28 mouse cellular contexts compared by ENCODE assay signal in genomic region chr13:113061746-113062145, GRCm38 (mm10). TPM values are rescaled to one million over a fixed set of nuclear protein-coding genes. Genes with fewer than 3 reads are reported as not detected.
DNase-seq lines count a peak whose midpoint lies in the region; ATAC-seq lines count a peak whose summit lies in the region.
"Had no signal": no experiment of that assay in that cellular context is flagged by ENCODE, and none has a peak within 500 bp of the region (broad histone marks: within the 10 kb centered on the region; RNA-seq: fewer than 3 reads in every experiment).

No protein-coding gene starts in this region.

- no peak overlapping the region for H3K4me2 ChIP-seq in midbrain, embryonic 14.5 days (ENCODE audit: low read length)

- H3K9me3 ChIP-seq in heart, embryonic 10.5 days = no peaks in the 10 kb centered on the region
- no peaks in the 10 kb centered on the region for H3K9me3 ChIP-seq in midbrain, embryonic 14.5 days (ENCODE audit: control insufficient read depth, low read length)
- no peaks in the 10 kb centered on the region for H3K9me3 ChIP-seq in limb, embryonic 10.5 days (replicated peaks)

- H3K9ac ChIP-seq in midbrain, embryonic 14.5 days (replicated peaks; ENCODE audit: low read length) = no peak overlapping the region

- H3K27me3 ChIP-seq in heart, embryonic 10.5 days (ENCODE audit: insufficient read depth, poor library complexity, severe bottlenecking) = no peaks in the 10 kb centered on the region
- H3K27me3 ChIP-seq in midbrain, embryonic 14.5 days (ENCODE audit: control insufficient read depth, insufficient read depth, low read length) = no peaks in the 10 kb centered on the region
- H3K27me3 ChIP-seq in limb, embryonic 10.5 days (ENCODE audit: low read depth, poor library complexity, severe bottlenecking) = no peaks in the 10 kb centered on the region
- H3K27me3 ChIP-seq: CH12.LX had no signal

- no peaks in the 10 kb centered on the region for H3K36me3 ChIP-seq in heart, embryonic 10.5 days
- no peaks in the 10 kb centered on the region for H3K36me3 ChIP-seq in midbrain, embryonic 14.5 days (ENCODE audit: control insufficient read depth, insufficient read depth, low read length)
- no peaks in the 10 kb centered on the region for H3K36me3 ChIP-seq in limb, embryonic 10.5 days
- H3K36me3 ChIP-seq: G1E had no signal

- ATAC-seq in megakaryocyte, adult 5-6 weeks (ENCODE audit: poor library complexity, severe bottlenecking) = peak; percentile 15; the same call in 1 of the 2 replicates
- peak; percentile 82 for ATAC-seq in monocyte, adult 5-6 weeks (replicated peaks; ENCODE audit: insufficient number of reproducible peaks, low FRiP score, low TSS enrichment, poor library complexity, severe bottlenecking)
- no peak for ATAC-seq in midbrain, embryonic 14.5 days (ENCODE audit: low FRiP score, low TSS enrichment)
- ATAC-seq: activated CD4-positive, CD25-positive, alpha-beta regulatory T cell, adult 4 months; CD4-positive, CD25-positive, alpha-beta regulatory T cell, adult 4 months; Patski had no signal

- H3K27ac ChIP-seq in heart, embryonic 10.5 days = no peak overlapping the region
- H3K27ac ChIP-seq in midbrain, embryonic 14.5 days (replicated peaks; ENCODE audit: low read depth, low read length) = no peak overlapping the region
- no peak overlapping the region for H3K27ac ChIP-seq in limb, embryonic 10.5 days

- no peaks in the 10 kb centered on the region for H3K4me1 ChIP-seq in heart, embryonic 10.5 days
- H3K4me1 ChIP-seq in midbrain, embryonic 14.5 days (ENCODE audit: control insufficient read depth, insufficient read depth, low read length) = no peaks in the 10 kb centered on the region
- no peaks in the 10 kb centered on the region for H3K4me1 ChIP-seq in limb, embryonic 10.5 days

- DNase-seq in heart, adult 11 months = peak; percentile 48
- no peak for DNase-seq in heart, embryonic 10.5 days (ENCODE audit: low spot score)
- DNase-seq in natural killer cell, adult 2 months (ENCODE audit: low spot score in 2 of 2) = peak; percentile 54 to 76
- DNase-seq in spleen, postnatal 36 days (ENCODE audit: low spot score in 2 of 2) = no peak
- DNase-seq in midbrain, embryonic 14.5 days = no peak
- no peak for DNase-seq in limb, embryonic 10.5 days (ENCODE audit: low spot score)
- DNase-seq: adrenal gland, adult 2 months; adrenal gland, adult 8-10 months; adrenal gland, postnatal 10 days; adrenal gland, postnatal 14 days; adrenal gland, postnatal 25 days; adrenal gland, postnatal 36 days; B cell, adult 2 months; cerebellum, adult 11 months; cerebellum, adult 11-12 months had no signal

- no peak overlapping the region for H3K4me3 ChIP-seq in heart, embryonic 10.5 days
- H3K4me3 ChIP-seq in midbrain, embryonic 14.5 days (replicated peaks; ENCODE audit: low read depth, low read length) = no peak overlapping the region
- H3K4me3 ChIP-seq in limb, embryonic 10.5 days = no peak overlapping the region

- whole genome bisulfite sequencing in heart, embryonic 10.5 days = 80% methylated on average over 6 of the region's 6 CpGs
- 95% methylated on average over 6 of the region's 6 CpGs for WGBS in midbrain, embryonic 14.5 days
- WGBS in limb, embryonic 10.5 days = 92% methylated on average over 6 of the region's 6 CpGs

RNA-seq across cellular contexts. Expression of gene Gpx8, which starts 15.5 kb away (rescaled TPM):
- polyA plus RNA-seq in heart, embryonic 10.5 days (2016; fragmentation: Nextera tagmentation; extraction: Ambion mirVana) = 124 and 134 TPM in 2 replicates
- 0.85 TPM in 1 of 2 replicates, not detected in the other for total RNA-seq in megakaryocyte, adult 5-6 weeks (2015)
- 1.9 TPM in 1 of 2 replicates, not detected in the other for total RNA-seq in megakaryocyte, adult 5-6 weeks (2017)
- total RNA-seq in monocyte, adult 5-6 weeks (2017) = 8.4 to 18.8 TPM (median 16.9 TPM) in 3 replicates
- polyA plus RNA-seq in midbrain, embryonic 14.5 days (2014; fragmentation: Nextera tagmentation; extraction: Ambion mirVana) = 35.3 and 53.0 TPM in 2 replicates
- 87.5 and 98.7 TPM in 2 replicates for polyA plus RNA-seq in limb, embryonic 10.5 days (2016; fragmentation: Nextera tagmentation; extraction: Ambion mirVana)
- total RNA-seq: CH12.LX, MEL had no signal
- polyA plus RNA-seq: activated CD4-positive, CD25-positive, alpha-beta regulatory T cell, adult 4 months; CD4-positive, CD25-positive, alpha-beta regulatory T cell, adult 4 months; G1E had no signal

RNA-seq across cellular contexts. Expression of gene Cdc20b, which starts 26.8 kb away (rescaled TPM):
- not detected in 2 replicates for polyA plus RNA-seq in heart, embryonic 10.5 days (2016; fragmentation: Nextera tagmentation; extraction: Ambion mirVana)
- total RNA-seq in megakaryocyte, adult 5-6 weeks (2015) = not detected in 2 replicates
- total RNA-seq in megakaryocyte, adult 5-6 weeks (2017) = not detected in 2 replicates
- 1.0 to 11.5 TPM (median 6.1 TPM) in 3 replicates for total RNA-seq in monocyte, adult 5-6 weeks (2017)
- 0.13 and 0.75 TPM in 2 replicates for polyA plus RNA-seq in midbrain, embryonic 14.5 days (2014; fragmentation: Nextera tagmentation; extraction: Ambion mirVana)
- not detected in 2 replicates for polyA plus RNA-seq in limb, embryonic 10.5 days (2016; fragmentation: Nextera tagmentation; extraction: Ambion mirVana)
- total RNA-seq: adrenal gland, adult 18-20 months; adrenal gland, adult 2 months; adrenal gland, adult 8-10 months; adrenal gland, postnatal 10 days; adrenal gland, postnatal 14 days; adrenal gland, postnatal 25 days; adrenal gland, postnatal 36 days; adrenal gland, postnatal 4 days; CH12.LX; G1E; MEL had no signal
- polyA plus RNA-seq: adrenal gland, adult 2 months; CD4-positive, CD25-positive, alpha-beta regulatory T cell, adult 4 months; G1E; Patski had no signal

RNA-seq across cellular contexts. Expression of gene Gzma, which starts 39.0 kb away (rescaled TPM):
- polyA plus RNA-seq in heart, embryonic 10.5 days (2016; fragmentation: Nextera tagmentation; extraction: Ambion mirVana) = not detected in 2 replicates
- total RNA-seq in megakaryocyte, adult 5-6 weeks (2015) = 14.6 and 29.7 TPM in 2 replicates
- total RNA-seq in megakaryocyte, adult 5-6 weeks (2017) = 20.3 and 49.5 TPM in 2 replicates
- 4,041 to 9,842 TPM (median 4,610 TPM) in 3 replicates for total RNA-seq in monocyte, adult 5-6 weeks (2017)
- polyA plus RNA-seq in midbrain, embryonic 14.5 days (2014; fragmentation: Nextera tagmentation; extraction: Ambion mirVana) = not detected in 2 replicates
- polyA plus RNA-seq in limb, embryonic 10.5 days (2016; fragmentation: Nextera tagmentation; extraction: Ambion mirVana) = not detected in 2 replicates
- total RNA-seq: adrenal gland, postnatal 25 days; CH12.LX; ES-E14; G1E; MEL had no signal
- polyA plus RNA-seq: brain, embryonic 14.5 days; C2C12; G1E; Patski had no signal

Comparison
In these comparisons a context has a peak if more than half of its experiments do, and no peak if none do; other contexts are left out.
1. DNase-seq: peak in heart, adult 11 months (single experiment) and natural killer cell, adult 2 months (2 of 2); none in heart, embryonic 10.5 days (single experiment), spleen, postnatal 36 days (0 of 2), midbrain, embryonic 14.5 days (single experiment) and limb, embryonic 10.5 days (single experiment).